Mouse (Mus musculus): ENCODE measurements around the gene Bcl2l15. TPM values are rescaled to one million over a fixed set of nuclear protein-coding genes. Genes with fewer than 3 reads are reported as not detected.
"Not testable (repeated sequence)": the region's sequence is repeated elsewhere in the genome, so short reads cannot be mapped to it uniquely, and the experiment has no call there.

The Bcl2l15 gene
- polyA plus RNA-seq, 1 experiment: 0.18 TPM

- H3K4me1 ChIP-seq (ENCODE audit: control insufficient read depth, insufficient read depth, insufficient read length): peaks cover 3% of the 10 kb centered on the region
Measured at GRCm38 (mm10) chr3:103829036-103829435, 3.4 kb upstream of the Bcl2l15 start.

GRCm38 (mm10) chr3:103830681-103831080 lies 1.7 kb upstream of the Bcl2l15 start:
- 56% methylated on average over 1 of the region's 1 CpGs for WGBS
- H3K27me3 ChIP-seq (ENCODE audit: control insufficient read depth, insufficient read depth, low read length); DNase-seq (ENCODE audit: low read depth in 1 of 2, low spot score in 2 of 2); H3K27ac ChIP-seq (ENCODE audit: insufficient read depth, low read length); H3K4me1 ChIP-seq (ENCODE audit: control insufficient read depth, insufficient read depth, insufficient read length); H3K36me3 ChIP-seq (ENCODE audit: control insufficient read depth, insufficient read depth, low read length); H3K4me3 ChIP-seq (ENCODE audit: extremely low read depth, insufficient read depth, insufficient read length): not testable (repeated sequence)

More at GRCm38 (mm10) chr3:103829036-103829435, 3.4 kb upstream of the Bcl2l15 start:
- Histone ChIP-seq H3K4me3 (ENCODE audit: extremely low read depth, insufficient read depth, insufficient read length) (no peak overlapping the region), H3K36me3 (ENCODE audit: control insufficient read depth, insufficient read depth, low read length) (no peaks in the 10 kb centered on the region), H3K27ac (ENCODE audit: insufficient read depth, low read length) (no peak overlapping the region), H3K27me3 (ENCODE audit: control insufficient read depth, insufficient read depth, low read length) (no peaks in the 10 kb centered on the region)
- DNase-seq (ENCODE audit: low read depth in 1 of 2, low spot score in 2 of 2): no peak
- TF ChIP-seq POLR2A (IDR thresholded peaks at IDR 0.05; ENCODE audit: low read depth, low read length) (no peak), CTCF (IDR thresholded peaks at IDR 0.05; ENCODE audit: extremely low read depth, insufficient read depth, insufficient read length, insufficient replicate concordance) (no peak)
- WGBS: 79% methylated on average over 3 of the region's 3 CpGs

GRCm38 (mm10) chr3:103831146-103831545 lies 1.3 kb upstream of the Bcl2l15 start:
- H3K27me3 ChIP-seq (ENCODE audit: control insufficient read depth, insufficient read depth, low read length): no peaks in the 10 kb centered on the region
- no peak overlapping the region for H3K4me3 ChIP-seq (ENCODE audit: extremely low read depth, insufficient read depth, insufficient read length)
- peaks cover 5% of the 10 kb centered on the region for H3K4me1 ChIP-seq (ENCODE audit: control insufficient read depth, insufficient read depth, insufficient read length)
- H3K36me3 ChIP-seq (ENCODE audit: control insufficient read depth, insufficient read depth, low read length): no peaks in the 10 kb centered on the region
- H3K27ac ChIP-seq (ENCODE audit: insufficient read depth, low read length): no peak overlapping the region
- TF ChIP-seq POLR2A (IDR thresholded peaks at IDR 0.05; ENCODE audit: low read depth, low read length) (no peak), CTCF (IDR thresholded peaks at IDR 0.05; ENCODE audit: extremely low read depth, insufficient read depth, insufficient read length, insufficient replicate concordance) (no peak)
- 87% methylated on average over 7 of the region's 7 CpGs for WGBS
- no peak for DNase-seq (ENCODE audit: low read depth in 1 of 2, low spot score in 2 of 2)

GRCm38 (mm10) chr3:103834001-103834400 lies 1.6 kb downstream of the Bcl2l15 start:
- peaks cover 5% of the 10 kb centered on the region for H3K4me1 ChIP-seq (ENCODE audit: control insufficient read depth, insufficient read depth, insufficient read length)
- whole genome bisulfite sequencing: 94% methylated on average over 2 of the region's 2 CpGs
- H3K27ac ChIP-seq (ENCODE audit: insufficient read depth, low read length): no peak overlapping the region
- no peaks in the 10 kb centered on the region for H3K36me3 ChIP-seq (ENCODE audit: control insufficient read depth, insufficient read depth, low read length)
- DNase-seq (ENCODE audit: low read depth in 1 of 2, low spot score in 2 of 2): no peak
- no peak overlapping the region for H3K4me3 ChIP-seq (ENCODE audit: extremely low read depth, insufficient read depth, insufficient read length)
- TF ChIP-seq POLR2A (IDR thresholded peaks at IDR 0.05; ENCODE audit: low read depth, low read length) (no peak), CTCF (IDR thresholded peaks at IDR 0.05; ENCODE audit: extremely low read depth, insufficient read depth, insufficient read length, insufficient replicate concordance) (no peak)
- no peaks in the 10 kb centered on the region for H3K27me3 ChIP-seq (ENCODE audit: control insufficient read depth, insufficient read depth, low read length)

- Histone ChIP-seq H3K4me1 (ENCODE audit: control insufficient read depth, insufficient read depth, insufficient read length) (peaks cover 5% of the 10 kb centered on the region), H3K4me3 (ENCODE audit: extremely low read depth, insufficient read depth, insufficient read length) (no peak overlapping the region), H3K27me3 (ENCODE audit: control insufficient read depth, insufficient read depth, low read length) (no peaks in the 10 kb centered on the region), H3K27ac (ENCODE audit: insufficient read depth, low read length) (no peak overlapping the region), H3K36me3 (ENCODE audit: control insufficient read depth, insufficient read depth, low read length) (no peaks in the 10 kb centered on the region)
- WGBS: 69% methylated on average over 6 of the region's 6 CpGs
- TF ChIP-seq CTCF (IDR thresholded peaks at IDR 0.05; ENCODE audit: extremely low read depth, insufficient read depth, insufficient read length, insufficient replicate concordance) (no peak), POLR2A (IDR thresholded peaks at IDR 0.05; ENCODE audit: low read depth, low read length) (no peak)
- DNase-seq (ENCODE audit: low read depth in 1 of 2, low spot score in 2 of 2): no peak
Measured at GRCm38 (mm10) chr3:103835272-103835950, 3.0 kb downstream of the Bcl2l15 start.

- TF ChIP-seq CTCF (IDR thresholded peaks at IDR 0.05; ENCODE audit: extremely low read depth, insufficient read depth, insufficient read length, insufficient replicate concordance) (no peak), POLR2A (IDR thresholded peaks at IDR 0.05; ENCODE audit: low read depth, low read length) (no peak)
- no peak overlapping the region for H3K27ac ChIP-seq (ENCODE audit: insufficient read depth, low read length)
- 68% methylated on average over 10 of the region's 10 CpGs for WGBS
Measured at GRCm38 (mm10) chr3:103835951-103836310, 3.5 kb downstream of the Bcl2l15 start.

GRCm38 (mm10) chr3:103836453-103836852 lies 4.1 kb downstream of the Bcl2l15 start:
- no peaks in the 10 kb centered on the region for H3K36me3 ChIP-seq (ENCODE audit: control insufficient read depth, insufficient read depth, low read length)
- 98% methylated on average over 5 of the region's 5 CpGs for WGBS
- no peak for DNase-seq (ENCODE audit: low read depth in 1 of 2, low spot score in 2 of 2)
- TF ChIP-seq POLR2A (IDR thresholded peaks at IDR 0.05; ENCODE audit: low read depth, low read length) (no peak), CTCF (IDR thresholded peaks at IDR 0.05; ENCODE audit: extremely low read depth, insufficient read depth, insufficient read length, insufficient replicate concordance) (no peak)
- no peak overlapping the region for H3K27ac ChIP-seq (ENCODE audit: insufficient read depth, low read length)
- peaks cover 2% of the 10 kb centered on the region; the same call in 1 of the 2 replicates for H3K4me1 ChIP-seq (ENCODE audit: control insufficient read depth, insufficient read depth, insufficient read length)
- no peaks in the 10 kb centered on the region for H3K27me3 ChIP-seq (ENCODE audit: control insufficient read depth, insufficient read depth, low read length)
- no peak overlapping the region for H3K4me3 ChIP-seq (ENCODE audit: extremely low read depth, insufficient read depth, insufficient read length)

More at GRCm38 (mm10) chr3:103835951-103836310, 3.5 kb downstream of the Bcl2l15 start:
- H3K4me1 ChIP-seq (ENCODE audit: control insufficient read depth, insufficient read depth, insufficient read length): peaks cover 5% of the 10 kb centered on the region
- no peaks in the 10 kb centered on the region for H3K27me3 ChIP-seq (ENCODE audit: control insufficient read depth, insufficient read depth, low read length)
- no peak overlapping the region for H3K4me3 ChIP-seq (ENCODE audit: extremely low read depth, insufficient read depth, insufficient read length)
- no peaks in the 10 kb centered on the region for H3K36me3 ChIP-seq (ENCODE audit: control insufficient read depth, insufficient read depth, low read length)
- DNase-seq (ENCODE audit: low read depth in 1 of 2, low spot score in 2 of 2): no peak
